Mouse (Mus musculus) frontal cortex, adult (tissue): ENCODE measurements around the gene Efcab9.

Experiments used
- ATAC-seq: cut with Nextera tagmentation; 2 replicates; pipeline ENCODE4 v1.9.2; 2017; ENCODE audit warnings: mild to moderate bottlenecking, moderate library complexity, mixed read lengths; ENCODE audit not compliant: low TSS enrichment

Gene Efcab9

GRCm38 (mm10) chr11:32495283-32495682, 36.6 kb downstream of the Efcab9 start:
- peak; percentile 75 for ATAC-seq

- no peak for ATAC-seq
Measured at GRCm38 (mm10) chr11:32493312-32493711, 38.6 kb downstream of the Efcab9 start.

DNA sequence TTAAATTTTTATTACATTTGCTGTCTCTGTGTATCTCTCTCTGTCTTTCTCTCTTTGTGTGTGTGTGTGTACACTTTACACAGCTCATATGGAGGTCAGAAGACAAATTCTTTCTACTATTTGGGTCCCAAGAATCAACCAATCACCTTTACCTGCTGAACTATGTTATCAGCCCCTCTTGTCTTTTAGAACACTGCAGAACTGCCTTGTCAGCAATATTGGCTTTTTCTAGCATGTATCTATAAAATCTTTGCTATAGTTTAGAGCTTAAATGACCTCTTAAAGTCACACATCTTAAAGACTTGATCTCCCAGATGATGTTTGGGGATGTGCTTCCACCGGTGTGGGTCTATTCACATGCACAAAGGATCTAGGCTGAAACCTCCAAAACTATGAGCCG, 40.8 kb downstream of the Efcab9 start:
- no peak for ATAC-seq

DNA sequence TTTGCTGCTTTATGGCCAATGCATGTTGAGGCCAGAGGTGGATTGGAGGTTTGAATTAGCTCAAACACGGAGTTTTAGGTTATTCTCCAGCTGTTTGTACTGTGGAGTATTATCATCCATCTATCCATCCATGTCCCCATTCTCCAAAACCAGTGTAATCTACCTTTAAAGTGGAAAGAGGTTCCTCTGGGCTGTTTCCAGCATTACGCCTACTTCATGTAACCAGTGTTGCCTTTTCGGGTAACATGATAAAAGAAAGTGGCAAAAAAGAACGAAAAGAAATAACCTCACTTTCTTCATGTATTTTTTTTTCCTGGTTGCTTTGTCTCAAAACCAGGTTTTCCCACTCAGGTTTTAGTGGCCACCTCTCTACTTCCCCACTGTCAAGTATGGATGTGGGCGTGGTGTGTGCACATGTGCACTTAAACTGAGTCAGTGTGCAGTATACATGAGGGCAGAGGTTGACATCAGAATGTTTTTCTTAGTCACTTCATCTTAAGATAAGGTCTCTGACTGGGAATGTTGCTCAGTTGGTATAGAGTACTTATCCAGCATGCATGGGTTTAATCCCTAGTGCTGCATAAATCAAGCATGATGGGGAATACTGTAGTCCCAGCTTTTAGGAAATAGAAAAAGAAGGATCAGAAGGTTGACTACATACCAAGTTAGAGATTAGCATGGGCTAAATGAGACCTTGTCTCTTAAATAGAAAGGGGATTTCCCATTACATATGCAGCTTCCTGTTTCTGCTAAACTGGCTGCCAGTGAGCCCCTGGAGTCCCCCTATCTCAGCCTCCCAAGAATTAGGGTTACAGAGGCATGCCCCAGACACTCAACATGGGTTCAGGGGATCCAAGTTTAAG, 42.8 kb downstream of the Efcab9 start:
- peak; percentile 60 for ATAC-seq

- ATAC-seq: no peak
Measured at GRCm38 (mm10) chr11:32488344-32488743, 43.5 kb downstream of the Efcab9 start.

- no peak for ATAC-seq
Measured at GRCm38 (mm10) chr11:32487501-32487900, 44.4 kb downstream of the Efcab9 start.

- ATAC-seq: no peak
Measured at GRCm38 (mm10) chr11:32486621-32487020, 45.3 kb downstream of the Efcab9 start.

- no peak for ATAC-seq
Measured at GRCm38 (mm10) chr11:32485290-32485689, 46.6 kb downstream of the Efcab9 start.

GRCm38 (mm10) chr11:32481525-32481924, 50.4 kb downstream of the Efcab9 start:
- ATAC-seq: no peak

DNA sequence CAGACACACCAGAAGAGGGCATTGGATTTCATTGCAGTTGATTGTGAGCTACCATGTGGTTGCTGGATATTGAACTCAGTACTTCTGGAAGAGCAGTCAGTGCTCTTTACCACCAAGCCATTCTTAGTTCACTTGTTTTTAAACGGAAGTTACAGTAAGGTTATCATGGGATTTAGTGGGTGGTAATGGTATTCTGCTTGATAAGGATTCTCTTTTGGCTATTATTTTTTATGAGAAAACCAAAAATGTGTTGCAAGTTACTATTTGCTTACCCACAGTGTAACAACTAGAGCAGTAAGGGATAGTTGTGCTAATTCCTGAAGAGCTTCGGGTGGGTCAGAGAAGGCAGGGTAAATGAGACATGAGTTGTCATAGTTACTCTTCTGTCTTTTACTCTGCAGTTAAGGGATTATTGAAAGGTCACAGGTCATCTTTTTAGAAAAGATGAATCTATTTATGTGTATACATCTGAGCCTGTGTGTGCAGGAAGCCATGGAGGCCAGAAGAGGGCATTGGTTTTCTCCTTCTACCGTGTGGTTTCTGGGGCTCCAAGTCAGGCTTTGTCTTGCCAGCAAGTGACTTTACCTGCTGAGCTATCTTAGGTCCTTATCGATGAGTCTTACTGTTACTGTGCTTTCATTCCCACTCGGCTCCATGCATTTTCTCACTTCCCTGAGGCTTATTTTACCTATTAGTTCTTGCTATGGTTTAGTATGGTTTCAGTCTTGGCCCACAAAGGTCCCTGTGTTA, 56.2 kb downstream of the Efcab9 start:
- no peak for ATAC-seq

DNA sequence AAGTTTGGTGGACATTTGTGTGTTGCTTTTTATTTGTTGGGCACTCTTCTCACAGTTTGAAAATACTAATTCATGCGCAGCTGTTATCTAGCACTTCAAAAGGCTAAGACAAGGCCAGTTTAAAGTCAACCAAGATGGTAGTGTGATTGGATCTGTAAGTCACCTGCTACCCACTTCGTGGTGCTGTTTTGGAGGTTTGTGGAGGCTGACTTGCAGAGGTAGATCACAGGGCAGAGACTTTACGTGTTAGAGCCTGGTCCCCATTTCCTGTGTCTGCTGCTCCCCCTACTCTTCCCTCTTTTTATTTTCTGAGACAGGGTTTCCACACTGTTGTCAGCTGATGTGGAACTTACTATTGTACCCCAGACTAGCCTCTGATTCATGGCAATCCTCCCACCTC, 57.2 kb downstream of the Efcab9 start:
- ATAC-seq: no peak
